Mouse (Mus musculus): Measurements from ENCODE around the gene Prlh. TPM values are rescaled to one million over a fixed set of nuclear protein-coding genes. Genes with fewer than 3 reads are reported as not detected.

Prlh gene
- polyA plus RNA-seq, 1 experiment, result not detected

DNA sequence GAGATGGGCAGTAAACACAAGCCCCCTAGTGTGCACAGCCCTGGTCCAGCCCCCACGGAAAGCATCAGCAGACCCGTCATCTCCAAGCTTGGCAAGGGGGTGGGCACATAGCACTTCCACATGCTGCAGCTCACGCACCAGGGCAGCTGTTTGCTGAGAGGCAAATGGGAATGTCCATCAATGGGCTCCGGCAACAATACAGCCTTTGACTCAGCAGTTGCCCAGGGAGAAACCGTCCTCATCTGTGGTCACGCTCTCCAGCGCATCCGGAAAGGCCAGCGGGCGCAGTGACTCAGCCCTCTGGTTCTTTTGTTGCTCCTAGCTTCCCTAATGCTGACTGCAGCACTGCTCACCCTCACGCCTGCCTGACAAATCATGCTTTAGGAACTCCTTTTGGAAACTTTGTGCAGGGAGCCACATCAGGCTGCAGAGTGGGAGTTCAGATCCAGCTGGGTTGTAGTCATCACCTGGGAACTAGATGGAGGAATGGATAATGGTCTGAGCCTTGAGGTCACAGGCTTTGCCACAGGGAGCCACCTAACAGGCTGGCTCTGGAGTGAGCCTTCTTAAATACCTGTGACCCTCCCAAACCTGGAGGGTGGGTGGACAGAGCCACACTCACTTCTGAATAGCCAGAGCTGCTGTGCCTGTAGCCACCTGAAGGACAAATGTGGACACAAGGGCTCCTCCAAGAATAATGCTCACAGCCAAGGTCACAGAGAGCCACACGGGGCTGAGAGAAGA, 22.2 kb downstream of the Prlh start:
- no peak for TF ChIP-seq GATA1 (IDR thresholded peaks at IDR 0.05; ENCODE audit: low read length)

DNA sequence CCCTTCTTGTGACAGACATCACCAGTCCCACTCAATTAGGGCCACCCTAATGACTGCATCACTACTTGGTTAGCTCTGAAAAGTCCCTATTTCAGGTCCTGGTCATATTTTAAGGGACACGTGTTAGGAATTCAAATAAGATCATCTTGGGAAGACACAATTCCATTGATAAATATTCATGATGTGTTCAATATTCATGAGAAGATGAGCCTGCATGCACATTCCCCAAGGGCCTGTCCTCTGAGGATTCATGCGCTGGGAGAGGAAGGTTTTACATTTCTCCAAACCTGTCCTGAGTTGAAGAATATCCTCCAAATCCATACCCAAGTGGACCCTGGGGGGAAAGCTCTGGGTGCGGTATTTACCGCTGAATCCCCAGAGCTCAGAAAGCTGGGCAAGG, 23.1 kb downstream of the Prlh start:
- TF ChIP-seq GATA1 (IDR thresholded peaks at IDR 0.05; ENCODE audit: low read length), result no peak

DNA sequence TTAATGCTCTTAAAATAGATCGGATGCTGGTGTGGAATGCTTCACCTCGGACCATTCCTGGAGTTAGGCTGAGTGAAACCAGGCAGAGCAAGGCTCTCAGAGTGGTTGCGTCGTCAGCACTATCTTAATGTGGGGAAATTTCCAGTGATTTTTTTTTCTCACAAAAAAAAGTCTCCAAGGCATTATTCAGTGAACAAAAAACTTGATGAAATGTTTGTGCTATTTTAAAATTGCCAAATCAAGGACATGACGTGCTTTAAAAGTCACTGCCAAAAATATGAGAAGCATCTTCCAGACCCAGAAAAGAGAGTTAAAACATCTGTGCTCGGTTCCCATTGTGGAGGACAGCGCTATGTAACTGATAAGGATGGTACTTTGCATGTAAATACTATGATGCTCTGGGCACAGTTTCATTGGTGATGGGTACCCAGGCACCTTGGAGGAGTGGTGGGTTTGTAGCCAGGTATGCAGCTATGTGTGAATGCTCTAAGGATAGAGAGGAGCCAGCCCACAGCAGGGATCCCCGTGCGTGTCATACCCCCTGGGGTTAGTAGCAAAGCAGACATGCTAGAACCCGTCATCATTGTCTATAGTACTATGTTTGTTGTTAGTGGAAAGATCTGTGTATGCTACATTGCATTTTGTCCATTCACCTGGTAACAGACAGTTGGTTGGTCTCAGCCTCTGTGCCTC, 27.9 kb downstream of the Prlh start:
- TF ChIP-seq GATA1 (IDR thresholded peaks at IDR 0.05; ENCODE audit: low read length), result no peak

DNA sequence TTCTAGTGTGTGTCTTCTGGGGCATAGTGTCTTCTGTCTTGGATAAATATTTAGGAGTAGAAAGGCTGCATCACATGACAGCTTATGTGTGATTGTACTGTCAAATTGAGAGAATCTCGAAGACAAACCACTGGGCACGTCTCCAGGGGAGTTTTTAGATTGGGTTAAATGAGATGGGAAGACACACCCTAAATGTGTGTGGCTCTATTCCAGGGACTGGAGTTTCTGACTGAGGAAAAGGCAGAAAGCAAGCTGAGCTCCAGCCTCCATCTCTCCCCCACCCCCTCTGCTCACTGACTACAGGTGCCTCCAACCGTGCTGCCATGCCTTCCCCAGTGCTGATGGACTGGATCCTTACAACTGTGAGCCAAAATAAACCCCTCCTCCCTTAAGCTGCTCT, 28.4 kb downstream of the Prlh start:
- TF ChIP-seq GATA1 (IDR thresholded peaks at IDR 0.05; ENCODE audit: low read length), result no peak

DNA sequence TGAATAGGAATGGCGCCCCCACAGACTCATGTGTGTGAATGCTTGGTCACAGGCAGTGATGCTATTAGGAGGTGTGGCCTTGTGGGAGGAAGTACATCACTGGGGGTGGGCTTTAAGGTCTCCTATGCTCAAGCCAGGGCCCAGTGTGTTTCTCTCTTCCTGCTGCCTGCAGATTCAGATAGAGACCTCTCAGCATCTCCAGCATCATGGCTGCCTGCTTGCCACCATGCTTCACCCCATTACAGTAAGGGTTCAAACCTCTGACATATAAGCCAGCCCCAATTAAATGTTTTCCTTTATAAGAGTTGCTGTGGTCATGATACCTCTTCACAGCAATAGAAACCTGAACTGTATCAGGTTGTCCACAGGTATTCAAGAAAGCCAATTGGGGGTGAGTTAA, 43.0 kb downstream of the Prlh start:
- TF ChIP-seq GATA1 (IDR thresholded peaks at IDR 0.05; ENCODE audit: low read length), result no peak

DNA sequence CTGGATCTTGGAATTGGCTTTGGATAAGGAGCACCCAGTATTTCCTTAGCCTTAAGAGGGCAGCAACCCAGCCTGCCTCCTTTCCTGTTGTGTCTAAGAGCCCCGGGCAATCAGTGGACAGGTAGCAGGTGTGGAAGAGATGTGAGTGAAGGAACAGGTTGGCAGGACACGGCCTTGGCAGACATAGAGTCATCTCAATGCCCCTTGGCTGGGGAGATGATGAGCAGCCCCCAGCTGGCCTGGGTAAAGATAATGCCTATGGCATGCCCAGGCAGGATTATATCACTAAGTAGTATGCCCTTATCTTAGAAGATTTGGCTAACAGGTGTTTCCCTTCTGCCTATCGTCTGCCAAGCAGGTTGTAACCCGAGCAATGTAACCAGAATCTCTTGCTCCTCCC, 44.2 kb downstream of the Prlh start:
- TF ChIP-seq GATA1 (IDR thresholded peaks at IDR 0.05; ENCODE audit: low read length), result no peak

DNA sequence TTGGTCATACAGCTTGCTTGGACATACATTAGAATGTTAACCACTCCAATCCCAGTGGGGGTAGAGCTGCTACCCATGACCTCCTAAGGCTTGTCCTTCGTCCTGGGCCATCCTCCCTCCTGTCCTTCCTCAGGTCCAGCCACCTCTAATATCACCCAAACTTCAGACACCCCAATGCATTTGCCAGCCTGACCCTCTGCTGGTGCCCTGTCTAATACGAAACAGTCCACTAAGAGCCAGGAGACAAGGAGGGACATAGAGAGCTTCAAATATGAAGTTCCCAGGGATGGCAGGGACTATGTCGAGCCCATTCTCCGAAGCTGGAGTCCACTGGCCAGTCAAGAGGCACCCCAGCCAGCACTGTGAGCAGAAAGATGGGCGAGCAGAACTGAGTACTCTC, 44.7 kb downstream of the Prlh start:
- no peak for TF ChIP-seq GATA1 (IDR thresholded peaks at IDR 0.05; ENCODE audit: low read length)

DNA sequence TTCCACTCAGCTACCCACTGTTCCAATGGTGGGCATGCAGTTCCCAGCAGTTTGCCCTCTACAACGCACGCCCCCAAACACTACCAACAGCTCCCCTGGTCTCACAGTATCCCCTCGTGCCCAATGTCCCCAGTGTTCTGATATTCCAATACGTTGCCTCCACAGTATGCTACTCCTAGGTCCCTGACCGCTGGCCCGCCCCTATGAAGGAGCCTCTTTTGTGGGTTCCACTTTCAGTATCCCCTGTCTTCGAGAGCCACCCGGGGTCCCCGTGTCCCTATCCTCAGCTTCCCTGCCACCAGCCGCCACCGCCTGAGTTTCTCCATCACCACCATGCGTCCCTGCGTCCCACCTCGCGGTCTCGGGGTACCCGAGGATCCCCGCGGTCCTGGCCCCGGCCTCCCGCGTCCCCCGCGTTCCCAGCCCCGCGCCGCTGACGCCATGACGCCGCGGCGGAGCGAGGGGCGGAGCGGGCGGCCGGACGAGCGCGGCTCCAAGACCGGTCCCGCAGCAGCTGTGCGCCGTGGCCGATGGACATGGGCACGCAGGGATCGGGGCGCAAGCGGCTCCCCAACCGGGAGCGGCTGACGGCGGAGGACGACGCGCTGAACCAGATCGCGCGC, 45.5 kb downstream of the Prlh start, which contains the start of gene Lrrfip1:
Lrrfip1 (plus strand) TSS at position 470 of the 623 bp plus-strand sequence.
- TF ChIP-seq GATA1 (IDR thresholded peaks at IDR 0.05; ENCODE audit: low read length), result no peak

DNA sequence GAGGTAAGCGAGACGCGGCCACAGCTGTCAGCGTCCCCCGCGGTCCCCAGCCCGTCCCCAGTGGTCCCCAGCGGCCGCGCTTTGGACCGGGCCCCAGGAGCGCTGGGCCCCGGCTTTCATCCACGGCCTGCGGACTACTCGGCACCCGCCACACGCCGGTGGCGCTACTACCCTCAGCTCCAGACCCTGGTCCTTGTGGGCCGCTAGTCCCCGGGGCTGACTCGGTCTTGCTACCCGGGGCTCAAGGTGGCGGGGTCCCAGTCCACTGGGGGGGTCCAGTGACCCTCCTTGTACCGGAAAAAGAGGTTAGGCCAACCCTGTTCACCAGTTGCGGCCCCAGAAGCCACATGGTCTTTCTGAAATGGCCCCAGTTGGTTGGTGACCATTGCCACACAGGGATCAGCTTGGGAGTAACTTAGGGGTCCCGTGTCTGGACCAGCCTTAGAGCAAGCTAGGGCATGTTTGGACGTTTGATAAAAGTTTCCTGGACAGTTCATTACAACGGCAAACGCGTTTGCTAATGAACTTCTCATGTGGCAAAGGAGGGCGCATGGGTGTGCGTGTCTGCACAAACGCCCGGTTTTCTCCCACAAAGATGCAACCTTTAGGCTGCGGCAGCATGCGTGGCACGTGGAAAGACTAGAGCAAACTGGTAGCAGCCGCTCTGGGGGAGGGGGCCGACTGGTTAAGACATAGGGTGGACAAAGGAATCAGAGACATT, 46.1 kb downstream of the Prlh start:
- no peak for TF ChIP-seq GATA1 (IDR thresholded peaks at IDR 0.05; ENCODE audit: low read length)

DNA sequence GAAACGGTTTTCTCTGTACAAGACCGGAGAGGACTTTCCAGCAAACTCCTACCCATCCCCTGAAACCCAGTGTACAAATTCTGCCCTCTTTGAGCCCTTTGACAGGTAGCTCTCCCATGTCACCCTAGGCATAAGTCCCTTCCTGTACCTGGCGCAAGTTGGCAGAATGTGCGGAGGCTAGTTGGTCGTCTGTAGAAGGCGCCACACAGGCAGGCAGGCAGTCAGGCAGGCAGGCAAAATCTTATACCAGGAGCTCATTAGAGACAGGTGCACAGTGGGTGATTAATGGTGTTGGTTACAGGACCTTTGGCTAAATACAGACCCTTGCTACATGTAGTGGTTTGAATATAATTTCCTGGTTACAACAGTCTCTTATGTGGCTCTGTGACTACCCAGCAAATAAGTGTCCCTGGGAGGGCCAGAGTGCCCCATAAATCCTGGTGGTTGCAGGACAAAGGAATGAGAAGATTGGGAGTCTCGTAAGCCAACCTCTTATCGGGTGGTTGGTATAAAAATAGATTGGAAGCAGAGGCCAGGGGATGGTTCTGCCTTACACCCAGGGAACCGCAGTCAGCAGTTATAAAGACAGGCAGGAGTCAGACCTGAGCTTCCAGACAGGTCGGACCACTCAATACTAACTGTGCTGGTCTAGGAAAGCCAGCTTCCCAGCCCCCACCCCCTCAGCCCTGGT, 47.1 kb downstream of the Prlh start:
- no peak for TF ChIP-seq GATA1 (IDR thresholded peaks at IDR 0.05; ENCODE audit: low read length)

DNA sequence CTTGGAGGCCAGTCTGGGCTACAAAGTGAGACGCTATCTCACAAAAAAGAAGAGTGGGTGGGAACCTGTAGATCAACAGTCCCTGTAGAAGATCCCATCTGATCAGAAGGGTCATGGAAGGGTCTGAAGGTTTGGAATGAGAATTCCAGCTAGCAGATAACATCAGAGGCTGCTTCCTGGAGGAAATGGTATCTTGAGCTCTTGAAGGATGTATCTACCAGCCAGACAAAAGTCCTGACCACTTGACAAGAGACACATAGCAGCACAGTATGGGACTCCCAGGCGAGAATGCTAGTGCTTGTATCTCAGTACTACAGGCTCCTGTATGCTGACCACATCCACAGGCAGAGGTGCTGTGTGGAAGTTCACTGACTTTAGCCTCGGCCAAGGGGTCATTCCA, 48.2 kb downstream of the Prlh start:
- no peak for TF ChIP-seq GATA1 (IDR thresholded peaks at IDR 0.05; ENCODE audit: low read length)

DNA sequence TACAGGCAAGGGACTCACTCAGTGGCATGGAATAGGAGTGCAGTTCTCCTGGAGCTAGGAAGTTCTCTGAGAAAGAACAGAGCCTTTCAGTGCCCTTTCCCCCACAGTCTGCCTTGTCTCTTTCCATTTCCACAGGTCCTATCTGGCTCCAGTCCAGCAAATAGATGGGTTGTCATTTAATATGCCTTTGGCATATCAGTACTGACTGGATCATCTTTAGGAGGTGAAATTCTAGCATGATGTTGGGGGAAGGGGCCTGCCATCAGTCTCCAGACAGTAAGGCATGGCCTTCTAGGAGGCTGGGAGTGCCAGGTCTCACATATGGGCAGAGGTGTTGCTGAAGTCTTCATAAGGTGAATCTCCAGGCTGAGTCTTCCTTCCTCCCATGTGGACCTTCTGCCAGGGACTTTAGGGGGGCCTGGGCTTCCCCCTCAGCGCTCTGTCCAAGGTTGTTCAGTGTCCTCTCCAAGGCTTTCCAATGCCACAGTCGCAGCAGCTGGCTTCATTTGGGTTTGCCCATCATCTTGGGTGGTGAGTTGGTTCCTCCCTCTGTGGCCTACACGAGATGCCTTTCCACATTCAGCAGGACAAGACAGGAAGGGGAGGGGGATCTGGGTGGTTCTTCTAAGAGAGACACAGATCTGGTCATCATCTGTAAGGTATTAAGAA, 49.1 kb downstream of the Prlh start:
- no peak for TF ChIP-seq GATA1 (IDR thresholded peaks at IDR 0.05; ENCODE audit: low read length)

DNA sequence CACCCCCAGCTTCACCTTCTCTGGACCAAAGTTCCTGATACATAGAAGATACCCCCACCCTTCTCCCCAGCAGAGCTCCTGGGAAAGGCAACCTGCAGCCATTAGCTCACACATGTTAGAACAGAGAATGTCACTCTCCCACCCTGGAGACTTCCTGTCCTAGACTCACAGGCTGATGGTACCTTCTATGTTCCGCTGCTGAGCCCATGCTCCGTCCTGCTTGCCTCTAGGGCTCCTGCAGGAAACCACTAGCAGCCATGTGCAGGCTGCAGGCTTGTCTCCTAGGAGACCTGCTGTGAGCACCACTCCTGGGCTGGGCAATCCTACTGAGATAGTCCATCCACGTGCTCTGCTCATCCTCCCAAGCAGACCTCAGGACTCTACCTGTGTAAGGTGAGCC, 49.7 kb downstream of the Prlh start:
- TF ChIP-seq GATA1 (IDR thresholded peaks at IDR 0.05; ENCODE audit: low read length), result no peak

Other genes starting within 250 kb of the Prlh start
- not detected in 2 replicates for gene Col6a3, start 109.1 kb upstream of the Prlh start, polyA plus RNA-seq (2012)
- not detected in 2 replicates for gene Mlph, start 38.0 kb upstream of the Prlh start, polyA plus RNA-seq (2012)
- not detected in 2 replicates for gene Rab17, start 16.6 kb downstream of the Prlh start, polyA plus RNA-seq (2012)
- gene Lrrfip1, start 45.6 kb downstream of the Prlh start, polyA plus RNA-seq (2012), result not detected in 2 replicates
- gene Rbm44, start 192.0 kb downstream of the Prlh start, polyA plus RNA-seq (2012), result not detected in 2 replicates
- gene Ramp1, start 226.7 kb downstream of the Prlh start, polyA plus RNA-seq (2012), result not detected in 2 replicates